Mouse (Mus musculus): ENCODE data around the gene Gm44965.
A peak's percentile ranks its signal among the peaks of the same experiment; 100 is the strongest.

GRCm38 (mm10) chr6:48572572-48573061 lies 21.1 kb upstream of the Gm44965 start, which contains the start of gene Rarres2:
- TF ChIP-seq POLR2A (IDR thresholded peaks at IDR 0.05; ENCODE audit: borderline replicate concordance, extremely low read depth, low read depth, low read length) (peak; percentile 3; the same call in 1 of the 2 replicates), CTCF (IDR thresholded peaks at IDR 0.05; ENCODE audit: insufficient read depth, low read length) (no peak)
